Mouse (Mus musculus) liver, adult 2 months (tissue): ENCODE results near the gene Evc2.

Experiments
- CTCF ChIP-seq: fragments of 200-500 bp; IDR thresholded peaks from 2 replicates; pipeline ENCODE4 v1.5.1; 2011; ENCODE audit warnings: low read depth, low read length, control low read depth
- POLR2A ChIP-seq: fragments of 200-500 bp; IDR thresholded peaks from 2 replicates; pipeline ENCODE4 v1.6.1; 2011; ENCODE audit warnings: low read length, control low read depth; ENCODE audit not compliant: insufficient read depth; ENCODE audit errors: extremely low read depth

GRCm38 (mm10) chr5:37390923-37391322, 52.6 kb downstream of the Evc2 start:
- TF ChIP-seq CTCF (no peak), POLR2A (no peak)
